Mouse (Mus musculus) left cerebral cortex, adult 2 months (tissue): ENCODE measurements at regions not wholly inside any gene's neighbourhood (a gene's known extent, or its start where the extent isn't known, plus 50 kb on each side); places are given as distances from the start of the nearest gene placed in this dataset.

ENCODE experiments used
- DNase-seq, 2 experiments: peaks; one replicate each; pipeline ENCODE4 v3.0.0; 2021 to 2022; ENCODE audit warnings: low spot score in 2 of 2, mixed read lengths in 1 of 2; ENCODE audit errors: extremely low spot score in 1 of 2
- H3K27ac ChIP-seq: fragments of 200-600 bp; 2 replicates; pipeline ENCODE4 v1.8.1; 2022
- H3K4me3 ChIP-seq: fragments of 200-600 bp; 2 replicates; pipeline ENCODE4 v1.8.1; 2022
- CTCF ChIP-seq: fragments of 200-600 bp; IDR thresholded peaks from 2 replicates; pipeline ENCODE4 v1.8.1; 2022; ENCODE audit warnings: antibody characterized with exemption, mild to moderate bottlenecking, moderate library complexity
- intact Hi-C: fragments of 180-260 bp; cut with DNase I; formaldehyde crosslinking; loops from one replicate; pipeline ENCODE4 v1.15.1; 2025

DNA sequence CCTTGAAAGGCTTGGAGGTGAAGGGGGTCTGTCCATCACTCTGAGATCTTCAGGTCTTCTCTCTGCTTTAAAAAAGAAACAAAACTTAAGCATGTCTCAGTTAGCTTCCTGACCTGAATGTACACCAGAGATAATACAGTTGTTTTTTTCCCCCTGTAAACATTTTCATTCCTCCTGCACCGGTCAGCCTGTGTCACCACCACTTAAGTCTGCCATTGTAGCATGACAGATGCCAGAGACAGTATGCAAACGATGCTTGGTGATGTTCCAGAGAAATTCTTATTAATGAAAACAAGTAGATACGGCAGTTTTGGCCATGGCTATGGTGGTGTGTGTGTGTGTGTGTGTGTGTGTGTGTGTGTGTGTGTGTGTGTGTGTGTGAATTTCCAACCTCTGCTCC, 144.8 kb upstream of the Mphosph6 start:
- Histone ChIP-seq H3K4me3 (no peak overlapping the region), H3K27ac (no peak overlapping the region)
- TF ChIP-seq CTCF: no peak
- no peak for DNase-seq
- intact Hi-C loops: no loop called here

DNA sequence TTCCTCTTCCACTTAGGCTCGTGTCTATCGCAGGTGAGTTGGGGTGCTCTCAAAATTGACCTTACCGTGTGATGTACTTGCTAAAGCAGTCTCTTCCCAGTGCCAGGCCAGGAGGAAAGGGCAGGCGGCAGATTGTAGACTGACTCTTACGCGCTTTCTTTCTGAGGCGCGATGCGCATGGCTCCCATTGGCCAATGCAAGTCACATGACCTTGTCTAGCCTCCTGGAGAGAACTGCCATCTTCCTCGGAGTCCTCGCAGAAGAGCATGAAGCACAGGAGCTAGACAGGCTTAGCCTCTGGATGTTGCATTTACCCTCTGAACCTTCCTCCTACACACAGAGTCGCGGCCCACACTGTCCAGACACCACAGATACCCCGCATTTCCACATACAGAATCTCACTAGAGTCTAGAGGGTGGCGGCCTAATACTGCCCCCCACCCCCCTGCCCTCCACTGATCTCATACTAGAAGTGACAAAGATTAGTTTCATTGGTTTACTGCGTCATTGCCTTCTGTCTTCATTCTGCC, 132.9 kb upstream of the Mphosph6 start:
- DNase-seq: no peak
- Histone ChIP-seq H3K4me3 (no peak overlapping the region), H3K27ac (no peak overlapping the region)
- intact Hi-C loops: loop anchor here (5.0 to 10.0 kb wide), 3 partner anchors 230 to 918 kb away; no protein-coding TSS in a partner anchor
- TF ChIP-seq CTCF: no peak

DNA sequence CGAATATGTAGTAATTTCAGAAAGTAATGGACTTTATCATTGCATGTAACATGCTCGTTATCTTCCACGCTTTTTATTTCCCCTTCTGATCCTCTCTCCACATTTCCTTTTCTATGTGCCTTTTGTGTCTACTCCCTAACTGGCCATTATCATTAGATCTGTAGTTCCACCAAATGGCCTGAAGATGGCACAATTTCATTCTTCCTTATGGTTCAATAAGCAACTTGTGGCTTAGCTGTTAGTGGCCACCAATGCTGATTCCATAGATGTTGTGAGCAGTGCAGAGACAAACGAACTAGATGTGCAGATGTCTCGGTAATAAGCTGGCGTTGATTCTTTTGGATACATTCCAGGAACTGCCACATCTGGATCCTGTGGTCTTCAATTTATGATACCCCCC, 128.9 kb upstream of the Mphosph6 start:
- DNase-seq: no peak
- Histone ChIP-seq H3K27ac (no peak overlapping the region), H3K4me3 (no peak overlapping the region)
- intact Hi-C loops: loop anchor here (2.0 to 10.0 kb wide), 4 partner anchors 234 to 922 kb away; no protein-coding TSS in a partner anchor
- peak; percentile 67 for TF ChIP-seq CTCF

DNA sequence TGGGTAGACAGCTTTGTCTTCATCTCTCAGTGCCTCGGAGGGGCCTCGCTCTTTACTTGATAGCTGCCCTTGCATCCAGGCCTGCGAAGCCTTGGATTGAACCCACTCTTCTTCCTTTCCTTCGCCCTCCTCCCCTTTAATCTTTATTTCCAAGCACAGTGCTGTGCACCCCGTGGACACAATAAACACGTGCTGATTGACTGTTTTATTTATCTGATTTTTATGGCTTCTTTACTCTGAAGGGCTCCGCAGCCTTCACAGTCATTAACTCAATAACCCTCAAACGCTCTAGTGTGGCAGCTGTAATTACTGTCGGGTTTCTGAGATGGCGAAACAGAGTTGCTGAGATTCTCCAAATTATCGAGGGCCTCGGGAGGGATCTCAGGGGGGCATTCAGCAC, 127.9 kb upstream of the Mphosph6 start:
- no peak overlapping the region for H3K4me3 ChIP-seq
- no peak for TF ChIP-seq CTCF
- no peak for DNase-seq
- intact Hi-C loops: loop anchor here (2.0 to 10.0 kb wide), 4 partner anchors 235 to 923 kb away; no protein-coding TSS in a partner anchor
- no peak overlapping the region for H3K27ac ChIP-seq

DNA sequence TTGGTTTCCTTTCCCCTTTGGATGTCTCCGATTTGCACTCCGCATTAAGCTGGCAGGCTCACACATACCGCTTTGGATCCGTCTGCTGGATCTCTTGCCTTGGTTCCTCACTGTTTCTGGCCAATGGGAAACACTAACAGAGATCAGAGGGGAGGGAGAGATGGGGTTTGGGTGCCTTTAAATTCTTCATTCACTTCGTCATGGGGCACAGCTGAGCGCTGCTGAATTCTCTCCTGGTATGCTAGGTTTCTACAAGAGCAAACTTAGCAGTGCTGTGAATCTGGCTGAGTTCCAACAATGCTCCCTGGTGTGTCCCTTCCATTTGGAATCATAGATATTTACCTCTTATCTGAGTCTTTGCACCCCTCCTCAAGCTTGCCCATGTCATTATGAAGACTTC, 121.6 kb upstream of the Mphosph6 start:
- DNase-seq: no peak
- H3K27ac ChIP-seq: no peak overlapping the region
- intact Hi-C loops: no loop called here
- no peak overlapping the region for H3K4me3 ChIP-seq
- no peak for TF ChIP-seq CTCF

DNA sequence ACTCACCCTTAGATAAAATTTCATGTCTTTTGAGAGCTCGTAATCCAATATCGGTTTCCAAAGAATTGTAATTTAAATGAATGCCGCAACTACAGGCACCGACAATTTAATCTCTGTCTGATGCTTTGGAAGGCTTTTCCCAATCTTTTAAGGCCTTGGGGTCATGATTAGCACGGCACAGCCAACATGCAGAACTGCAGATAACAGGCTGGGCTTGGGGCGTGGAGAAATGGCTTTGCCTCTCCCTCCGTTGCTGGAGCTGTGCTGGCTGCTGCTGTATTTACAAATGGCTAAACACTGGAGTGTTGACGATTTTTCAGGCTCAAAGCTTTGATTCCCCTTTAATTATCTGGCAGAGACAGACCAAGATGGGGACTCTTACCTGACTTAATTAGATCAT, 101.3 kb upstream of the Mphosph6 start:
- DNase-seq: no peak
- H3K4me3 ChIP-seq: no peak overlapping the region
- intact Hi-C loops: no loop called here
- no peak overlapping the region for H3K27ac ChIP-seq
- TF ChIP-seq CTCF: no peak

DNA sequence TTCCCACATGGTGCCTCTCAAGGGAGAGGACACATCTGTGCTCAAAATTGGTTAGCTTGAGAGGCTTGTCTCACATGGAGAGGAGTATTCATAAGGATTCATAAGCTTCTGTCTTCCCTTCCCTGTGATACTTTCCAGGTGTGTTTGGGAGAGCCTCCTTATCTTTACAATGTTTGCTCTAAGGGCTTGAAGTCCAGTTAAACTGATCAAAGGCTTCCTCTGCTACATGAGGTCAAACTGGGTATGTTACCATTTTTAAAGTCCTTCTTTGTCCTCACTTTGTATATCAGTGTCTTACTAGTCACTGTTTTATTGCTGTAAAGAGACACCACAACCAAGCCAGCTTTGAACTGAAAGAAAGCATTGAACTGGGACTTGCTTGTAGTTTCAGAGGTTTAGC, 98.1 kb upstream of the Mphosph6 start:
- no peak for DNase-seq
- Histone ChIP-seq H3K27ac (no peak overlapping the region), H3K4me3 (no peak overlapping the region)
- intact Hi-C loops: no loop called here
- TF ChIP-seq CTCF: no peak

DNA sequence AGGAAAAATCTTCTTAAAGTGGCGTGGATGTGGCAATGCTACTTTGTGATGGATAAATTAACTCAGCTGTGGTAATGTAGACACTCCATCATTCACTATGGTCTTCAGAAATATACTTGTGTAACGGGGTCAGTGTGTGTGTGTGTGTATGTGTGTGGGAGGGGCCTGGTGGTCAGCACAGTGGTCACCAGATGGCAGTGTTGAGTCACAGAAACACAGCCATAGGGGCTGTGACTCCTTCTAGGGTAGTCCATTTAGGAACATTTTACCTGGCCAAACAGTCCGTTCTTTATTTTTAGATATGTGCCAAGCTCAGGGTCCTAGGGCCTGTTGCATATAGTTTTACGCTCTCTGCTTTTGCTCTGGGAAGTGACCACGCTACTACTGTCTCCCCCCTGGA, 96.3 kb upstream of the Mphosph6 start:
- intact Hi-C loops: no loop called here
- Histone ChIP-seq H3K27ac (no peak overlapping the region), H3K4me3 (no peak overlapping the region)
- DNase-seq: peak in 1 of 2 experiments; percentile 29
- peak; percentile 51 for TF ChIP-seq CTCF

DNA sequence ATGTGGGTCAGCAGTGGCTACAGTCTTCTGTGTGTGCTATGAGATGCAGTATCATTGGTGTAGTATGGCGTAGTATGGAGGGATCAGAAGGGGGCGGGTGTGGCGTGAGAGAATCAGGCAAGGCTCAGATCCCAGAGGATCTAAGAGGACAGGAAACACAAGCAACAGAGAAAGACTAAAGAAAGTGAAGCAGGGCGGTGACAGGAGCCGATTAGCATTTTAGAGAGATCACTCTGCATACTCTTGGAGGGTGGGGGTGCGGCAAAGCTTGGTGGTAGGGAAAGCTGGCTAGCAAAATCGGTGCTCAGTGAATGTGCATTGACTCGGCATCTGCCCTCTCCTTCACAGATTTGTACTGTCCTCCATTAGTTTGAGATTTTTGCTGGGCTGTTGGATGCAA, 93.1 kb upstream of the Mphosph6 start:
- intact Hi-C loops: no loop called here
- no peak overlapping the region for H3K27ac ChIP-seq
- TF ChIP-seq CTCF: no peak
- H3K4me3 ChIP-seq: no peak overlapping the region
- DNase-seq: no peak

DNA sequence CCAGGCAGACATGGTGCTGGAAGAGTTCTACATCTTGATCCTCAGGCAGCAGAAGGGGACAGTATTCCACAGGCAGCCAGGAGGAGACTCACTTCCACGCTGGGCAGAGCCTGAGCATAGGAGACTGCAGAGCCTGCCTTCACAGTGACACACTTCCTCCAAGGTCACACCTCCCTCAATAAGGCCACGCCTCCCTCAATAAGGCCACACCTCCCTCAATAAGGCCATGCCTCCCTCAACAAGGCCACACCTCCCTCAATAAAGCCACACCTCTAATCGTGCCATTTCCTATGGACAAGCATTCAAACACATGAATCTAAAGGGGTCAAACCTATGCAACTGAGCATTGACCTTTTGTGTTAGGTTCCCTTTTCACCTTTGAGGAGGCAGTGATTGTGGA, 88.5 kb upstream of the Mphosph6 start:
- DNase-seq: no peak
- no peak overlapping the region for H3K4me3 ChIP-seq
- no peak for TF ChIP-seq CTCF
- no peak overlapping the region for H3K27ac ChIP-seq
- intact Hi-C loops: no loop called here

DNA sequence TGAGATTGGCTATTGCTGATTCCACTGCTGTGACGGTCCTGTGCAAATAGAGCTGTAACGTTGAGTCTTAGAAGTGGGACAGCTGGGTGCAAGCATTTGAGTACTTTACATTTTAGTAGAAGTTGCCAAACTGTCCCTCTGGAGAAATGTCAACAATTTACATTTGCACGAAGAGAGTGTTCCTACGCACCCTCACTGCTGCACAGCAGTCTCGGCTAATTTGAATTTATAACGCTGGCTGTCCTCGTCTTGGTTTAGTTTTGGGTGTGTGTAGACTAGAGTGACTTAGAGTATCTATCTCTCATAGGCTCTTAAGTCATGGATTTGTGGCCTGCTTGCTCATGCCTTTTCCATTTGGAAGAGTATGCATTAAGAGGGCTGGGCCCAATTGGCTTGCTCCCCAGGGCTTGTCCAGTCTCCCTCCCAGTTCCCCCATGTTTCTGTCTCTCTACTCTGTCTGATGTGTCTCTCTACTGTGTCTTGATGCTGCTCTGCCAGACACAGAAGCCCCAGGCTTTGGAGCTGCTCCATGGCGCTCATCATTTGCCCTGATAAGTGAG, 79.8 kb upstream of the Mphosph6 start:
- intact Hi-C loops: no loop called here
- Histone ChIP-seq H3K4me3 (no peak overlapping the region), H3K27ac (no peak overlapping the region)
- DNase-seq: no peak
- no peak for TF ChIP-seq CTCF

DNA sequence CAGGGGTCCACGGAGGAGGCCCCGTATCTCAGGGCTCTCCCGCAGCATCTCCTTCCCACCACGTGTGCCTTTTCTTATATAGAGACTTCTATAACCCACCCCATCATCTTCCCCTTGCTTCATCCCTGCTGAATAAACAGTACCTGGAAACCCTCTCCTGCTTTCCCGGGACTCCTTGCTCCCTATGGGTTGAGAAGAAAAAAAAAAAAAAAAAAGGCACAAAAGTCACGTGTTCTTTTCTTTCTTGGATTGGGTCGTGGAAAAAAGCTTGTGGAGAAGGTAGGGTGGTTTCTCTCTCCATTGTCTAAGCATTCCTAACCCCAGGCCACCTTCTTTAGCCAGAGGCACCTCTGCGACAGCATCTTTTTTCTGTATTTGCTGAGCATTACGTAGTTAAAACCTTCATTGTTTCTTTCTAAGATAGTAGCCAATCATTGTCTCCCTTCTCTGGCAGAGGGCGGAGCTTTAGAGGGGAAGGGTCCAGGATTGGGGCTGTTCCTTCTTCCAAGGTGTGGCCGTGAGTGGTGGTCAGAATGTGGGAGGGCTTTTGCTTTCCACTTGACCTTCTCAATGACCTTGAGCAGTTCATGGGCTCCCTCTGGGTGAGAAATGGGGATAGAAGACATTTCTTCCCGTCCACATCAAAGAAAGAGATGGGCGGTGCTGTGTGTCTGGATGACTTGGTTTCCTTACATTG, 78.7 kb upstream of the Mphosph6 start:
- intact Hi-C loops: no loop called here
- no peak overlapping the region for H3K4me3 ChIP-seq
- no peak overlapping the region for H3K27ac ChIP-seq
- DNase-seq: no peak
- no peak for TF ChIP-seq CTCF

DNA sequence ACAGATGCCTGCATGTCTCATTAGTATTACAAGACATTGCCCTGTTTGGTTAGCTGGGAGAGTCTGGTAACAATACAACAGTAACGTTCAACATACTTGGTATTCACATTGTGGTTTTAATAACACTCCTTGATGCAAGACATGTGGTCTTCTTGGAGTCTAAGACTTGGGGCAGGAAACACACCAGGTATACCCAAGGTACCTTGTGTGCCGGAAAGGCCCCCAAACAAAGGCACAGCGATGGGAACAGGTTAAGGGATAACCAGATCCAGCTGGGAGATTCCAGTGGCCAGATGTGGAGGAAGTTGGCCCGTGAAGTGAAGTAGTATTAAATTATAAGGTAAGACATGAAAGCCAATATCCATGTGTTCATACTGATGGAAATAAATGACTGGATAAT, 71.9 kb upstream of the Mphosph6 start:
- no peak overlapping the region for H3K4me3 ChIP-seq
- H3K27ac ChIP-seq: no peak overlapping the region
- intact Hi-C loops: no loop called here
- no peak for DNase-seq
- no peak for TF ChIP-seq CTCF
